Mouse (Mus musculus): Measurements from ENCODE around the gene Cmtr2. TPM values are rescaled to one million over a fixed set of nuclear protein-coding genes. Genes with fewer than 3 reads are reported as not detected.
A peak's percentile ranks its signal among the peaks of the same experiment; 100 is the strongest.

Cmtr2 gene
- polyA plus RNA-seq, 1 experiment from 2014 or later, result 8.8 TPM

GRCm38 (mm10) chr8:110188961-110189750 lies 26.3 kb upstream of the Cmtr2 start:
- Histone ChIP-seq H3K27ac (ENCODE audit: low read depth, low read length) (peak overlapping the region; percentile 29; the same call in 1 of the 2 replicates), H3K9me3 (ENCODE audit: control insufficient read depth, low read length) (no peaks in the 10 kb centered on the region), H3K4me1 (ENCODE audit: control insufficient read depth, insufficient read depth, low read depth, low read length) (peaks cover 8% of the 10 kb centered on the region), H3K4me3 (ENCODE audit: low read length) (no peak overlapping the region), H3K4me2 (ENCODE audit: low read length) (no peak overlapping the region), H3K9ac (ENCODE audit: low read depth, low read length) (no peak overlapping the region), H3K36me3 (ENCODE audit: control insufficient read depth, insufficient read depth, low read length) (no peaks in the 10 kb centered on the region), H3K27me3 (replicated peaks; ENCODE audit: control insufficient read depth, insufficient read depth, low read length) (no peaks in the 10 kb centered on the region)
- ATAC-seq, result peak; percentile 72
- 22% methylated on average over 8 of the region's 8 CpGs for WGBS

- no peaks in the 10 kb centered on the region for H3K9me3 ChIP-seq (ENCODE audit: control insufficient read depth, low read length)
- no peak overlapping the region for H3K9ac ChIP-seq (ENCODE audit: low read depth, low read length)
- H3K27ac ChIP-seq (ENCODE audit: low read depth, low read length), result no peak overlapping the region
- H3K4me2 ChIP-seq (ENCODE audit: low read length), result no peak overlapping the region
- WGBS, result 4% methylated on average over 5 of the region's 5 CpGs
- no peak for ATAC-seq
- no peak overlapping the region for H3K4me3 ChIP-seq (ENCODE audit: low read length)
- H3K36me3 ChIP-seq (ENCODE audit: control insufficient read depth, insufficient read depth, low read length), result no peaks in the 10 kb centered on the region
- no peaks in the 10 kb centered on the region for H3K4me1 ChIP-seq (ENCODE audit: control insufficient read depth, insufficient read depth, low read depth, low read length)
- H3K27me3 ChIP-seq (replicated peaks; ENCODE audit: control insufficient read depth, insufficient read depth, low read length), result no peaks in the 10 kb centered on the region
Measured at GRCm38 (mm10) chr8:110196678-110197077, 18.8 kb upstream of the Cmtr2 start.

- 30% methylated on average over 11 of the region's 11 CpGs for WGBS
- Histone ChIP-seq H3K4me3 (ENCODE audit: low read length) (no peak overlapping the region), H3K36me3 (ENCODE audit: control insufficient read depth, insufficient read depth, low read length) (no peaks in the 10 kb centered on the region), H3K27ac (ENCODE audit: low read depth, low read length) (no peak overlapping the region), H3K9ac (ENCODE audit: low read depth, low read length) (no peak overlapping the region), H3K9me3 (ENCODE audit: control insufficient read depth, low read length) (no peaks in the 10 kb centered on the region), H3K4me2 (ENCODE audit: low read length) (no peak overlapping the region), H3K27me3 (replicated peaks; ENCODE audit: control insufficient read depth, insufficient read depth, low read length) (no peaks in the 10 kb centered on the region), H3K4me1 (ENCODE audit: control insufficient read depth, insufficient read depth, low read depth, low read length) (no peaks in the 10 kb centered on the region; the same call in 1 of the 2 replicates)
- ATAC-seq, result no peak
Measured at GRCm38 (mm10) chr8:110201806-110202205, 13.7 kb upstream of the Cmtr2 start.

- peaks cover 12% of the 10 kb centered on the region for H3K4me1 ChIP-seq (ENCODE audit: control insufficient read depth, insufficient read depth, low read depth, low read length)
- no peaks in the 10 kb centered on the region for H3K9me3 ChIP-seq (ENCODE audit: control insufficient read depth, low read length)
- H3K27ac ChIP-seq (ENCODE audit: low read depth, low read length), result no peak overlapping the region
- 84% methylated on average over 5 of the region's 5 CpGs for WGBS
- no peak for ATAC-seq
- H3K4me3 ChIP-seq (ENCODE audit: low read length), result no peak overlapping the region
- H3K9ac ChIP-seq (ENCODE audit: low read depth, low read length), result no peak overlapping the region
- no peak overlapping the region for H3K4me2 ChIP-seq (ENCODE audit: low read length)
- no peaks in the 10 kb centered on the region for H3K27me3 ChIP-seq (replicated peaks; ENCODE audit: control insufficient read depth, insufficient read depth, low read length)
- H3K36me3 ChIP-seq (ENCODE audit: control insufficient read depth, insufficient read depth, low read length), result peaks cover 2% of the 10 kb centered on the region
Measured at GRCm38 (mm10) chr8:110216253-110216652, 788 bp downstream of the Cmtr2 start.

GRCm38 (mm10) chr8:110217198-110217597 lies 1.7 kb downstream of the Cmtr2 start:
- peak overlapping the region; percentile 51 for H3K4me2 ChIP-seq (ENCODE audit: low read length)
- 34% methylated on average over 5 of the region's 5 CpGs for WGBS
- peak overlapping the region; percentile 74 for H3K27ac ChIP-seq (ENCODE audit: low read depth, low read length)
- no peaks in the 10 kb centered on the region for H3K27me3 ChIP-seq (replicated peaks; ENCODE audit: control insufficient read depth, insufficient read depth, low read length)
- H3K4me1 ChIP-seq (ENCODE audit: control insufficient read depth, insufficient read depth, low read depth, low read length), result peaks cover 12% of the 10 kb centered on the region
- H3K9ac ChIP-seq (ENCODE audit: low read depth, low read length), result peak overlapping the region; percentile 28
- no peaks in the 10 kb centered on the region for H3K9me3 ChIP-seq (ENCODE audit: control insufficient read depth, low read length)
- peak overlapping the region; percentile 54 for H3K4me3 ChIP-seq (ENCODE audit: low read length)
- ATAC-seq, result peak; percentile 56
- H3K36me3 ChIP-seq (ENCODE audit: control insufficient read depth, insufficient read depth, low read length), result peaks cover 11% of the 10 kb centered on the region

- peak overlapping the region; percentile 63 for H3K9ac ChIP-seq (ENCODE audit: low read depth, low read length)
- peak overlapping the region; percentile 54 for H3K4me3 ChIP-seq (ENCODE audit: low read length)
- peak overlapping the region; percentile 70 for H3K4me2 ChIP-seq (ENCODE audit: low read length)
- H3K36me3 ChIP-seq (ENCODE audit: control insufficient read depth, insufficient read depth, low read length), result peaks cover 16% of the 10 kb centered on the region
- ATAC-seq, result peak; percentile 100
- H3K27me3 ChIP-seq (replicated peaks; ENCODE audit: control insufficient read depth, insufficient read depth, low read length), result no peaks in the 10 kb centered on the region
- peak overlapping the region; percentile 74 for H3K27ac ChIP-seq (ENCODE audit: low read depth, low read length)
- H3K4me1 ChIP-seq (ENCODE audit: control insufficient read depth, insufficient read depth, low read depth, low read length), result peaks cover 12% of the 10 kb centered on the region
- H3K9me3 ChIP-seq (ENCODE audit: control insufficient read depth, low read length), result no peaks in the 10 kb centered on the region
- WGBS, result 0% methylated on average over 41 of the region's 43 CpGs
Measured at GRCm38 (mm10) chr8:110217681-110218131, 2.2 kb downstream of the Cmtr2 start.

- H3K27me3 ChIP-seq (replicated peaks; ENCODE audit: control insufficient read depth, insufficient read depth, low read length), result no peaks in the 10 kb centered on the region
- WGBS, result 70% methylated on average over 5 of the region's 5 CpGs
- peak overlapping the region; percentile 54 for H3K4me3 ChIP-seq (ENCODE audit: low read length)
- H3K4me2 ChIP-seq (ENCODE audit: low read length), result peak overlapping the region; percentile 70
- H3K9me3 ChIP-seq (ENCODE audit: control insufficient read depth, low read length), result no peaks in the 10 kb centered on the region
- peaks cover 12% of the 10 kb centered on the region for H3K4me1 ChIP-seq (ENCODE audit: control insufficient read depth, insufficient read depth, low read depth, low read length)
- no peak overlapping the region for H3K27ac ChIP-seq (ENCODE audit: low read depth, low read length)
- peaks cover 23% of the 10 kb centered on the region for H3K36me3 ChIP-seq (ENCODE audit: control insufficient read depth, insufficient read depth, low read length)
- H3K9ac ChIP-seq (ENCODE audit: low read depth, low read length), result no peak overlapping the region
- ATAC-seq, result no peak
Measured at GRCm38 (mm10) chr8:110218511-110218910, 3.0 kb downstream of the Cmtr2 start.

- peaks cover 12% of the 10 kb centered on the region for H3K4me1 ChIP-seq (ENCODE audit: control insufficient read depth, insufficient read depth, low read depth, low read length)
- no peak overlapping the region for H3K27ac ChIP-seq (ENCODE audit: low read depth, low read length)
- WGBS, result 95% methylated on average over 14 of the region's 14 CpGs
- no peaks in the 10 kb centered on the region for H3K27me3 ChIP-seq (replicated peaks; ENCODE audit: control insufficient read depth, insufficient read depth, low read length)
- no peak overlapping the region for H3K4me3 ChIP-seq (ENCODE audit: low read length)
- ATAC-seq, result no peak
- no peaks in the 10 kb centered on the region for H3K9me3 ChIP-seq (ENCODE audit: control insufficient read depth, low read length)
- H3K4me2 ChIP-seq (ENCODE audit: low read length), result no peak overlapping the region
- peaks cover 28% of the 10 kb centered on the region for H3K36me3 ChIP-seq (ENCODE audit: control insufficient read depth, insufficient read depth, low read length)
- no peak overlapping the region for H3K9ac ChIP-seq (ENCODE audit: low read depth, low read length)
Measured at GRCm38 (mm10) chr8:110220936-110221335, 5.5 kb downstream of the Cmtr2 start.

- Histone ChIP-seq H3K4me1 (ENCODE audit: control insufficient read depth, insufficient read depth, low read depth, low read length) (no peaks in the 10 kb centered on the region), H3K4me2 (ENCODE audit: low read length) (no peak overlapping the region), H3K27ac (ENCODE audit: low read depth, low read length) (no peak overlapping the region), H3K4me3 (ENCODE audit: low read length) (no peak overlapping the region), H3K27me3 (replicated peaks; ENCODE audit: control insufficient read depth, insufficient read depth, low read length) (no peaks in the 10 kb centered on the region), H3K9ac (ENCODE audit: low read depth, low read length) (no peak overlapping the region), H3K9me3 (ENCODE audit: control insufficient read depth, low read length) (no peaks in the 10 kb centered on the region), H3K36me3 (ENCODE audit: control insufficient read depth, insufficient read depth, low read length) (no peaks in the 10 kb centered on the region)
- 58% methylated on average over 6 of the region's 6 CpGs for WGBS
- no peak for ATAC-seq
Measured at GRCm38 (mm10) chr8:110230803-110231202, 15.3 kb downstream of the Cmtr2 start.

All from hindbrain, embryonic 16.5 days (tissue).